Mouse (Mus musculus): Measurements from ENCODE around the gene Vmn1r175.
"Not testable (repeated sequence)": the region's sequence is repeated elsewhere in the genome, so short reads cannot be mapped to it uniquely, and the experiment has no call there.

Vmn1r175 gene

DNA sequence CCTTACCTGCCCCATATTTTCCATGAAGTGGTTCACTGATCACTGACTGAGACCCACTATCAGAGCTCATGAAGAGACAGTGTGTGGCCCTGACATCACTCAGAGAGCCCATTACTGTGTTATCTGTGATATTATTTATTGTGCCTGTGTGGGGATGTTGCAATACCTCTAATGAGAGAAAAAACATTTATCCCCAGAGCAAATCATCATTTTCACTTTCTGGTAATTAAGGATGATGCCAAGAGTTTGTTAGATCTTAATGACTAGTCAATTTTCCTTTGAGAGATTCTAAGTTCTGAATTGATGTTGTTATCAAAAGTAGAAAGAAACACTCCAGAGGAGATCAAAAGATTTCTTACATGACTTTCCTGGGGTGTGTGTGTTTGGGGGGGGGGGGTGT, at the start of gene Vmn1r175:
Gene Vmn1r175 (minus strand): TSS at position 101 of the 400 bp plus-strand sequence.
- DNase-seq = not testable (repeated sequence)

DNA sequence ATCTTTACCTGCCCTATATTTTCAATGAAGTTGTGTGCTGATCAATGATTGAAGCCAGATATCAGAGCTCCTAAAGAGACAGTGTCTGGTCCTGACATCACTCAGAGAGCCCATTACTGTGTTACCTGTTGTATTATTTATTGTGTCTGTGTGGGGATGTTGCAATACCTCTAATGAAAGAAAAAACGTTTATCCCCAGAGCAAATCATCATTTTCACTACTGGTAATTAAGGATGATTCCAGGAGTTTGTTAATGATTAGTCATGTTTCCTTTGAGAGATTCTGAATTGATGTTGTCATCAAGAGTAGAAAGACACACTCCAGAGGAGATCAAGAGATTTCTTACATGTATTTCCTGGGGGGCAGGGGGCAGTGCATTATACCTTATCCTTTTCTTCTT, 26.8 kb upstream of the Vmn1r175 start, which contains the start of gene Vmn1r176:
Gene Vmn1r176 (minus strand): TSS at position 101 of the 400 bp plus-strand sequence.
- not testable (repeated sequence) for DNase-seq

DNA sequence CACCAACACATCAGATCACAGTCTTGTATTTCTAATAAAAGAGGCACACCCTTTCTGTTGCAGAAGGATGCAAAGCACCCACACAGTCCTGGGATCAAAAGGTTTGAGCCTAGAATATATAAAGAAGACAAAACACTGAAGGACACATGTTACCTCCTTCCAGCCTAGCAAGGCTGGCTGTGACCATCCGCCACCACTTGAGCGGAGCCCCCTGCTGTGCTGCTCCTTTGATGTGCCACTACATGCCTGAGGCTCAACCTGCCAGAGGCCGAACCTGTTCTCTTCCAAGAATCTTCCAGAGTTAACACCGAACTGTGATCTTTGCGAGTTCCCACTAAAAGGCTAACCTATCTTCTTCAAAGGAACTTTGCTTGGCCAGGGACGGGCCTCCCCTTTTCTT, 25.9 kb downstream of the Vmn1r175 start:
- DNase-seq = no peak
